Mouse (Mus musculus) brain, adult 2 months (tissue): ENCODE data around the gene Helz.

Source experiments
- DNase-seq: peaks from one replicate; pipeline ENCODE4 v3.0.0; 2011; ENCODE audit warnings: low read depth, low spot score

Helz gene

GRCm38 (mm10) chr11:107674006-107674405 is 126.3 kb downstream of the Helz start:
- no peak for DNase-seq

GRCm38 (mm10) chr11:107674601-107675000 is 126.9 kb downstream of the Helz start:
- no peak for DNase-seq

DNA sequence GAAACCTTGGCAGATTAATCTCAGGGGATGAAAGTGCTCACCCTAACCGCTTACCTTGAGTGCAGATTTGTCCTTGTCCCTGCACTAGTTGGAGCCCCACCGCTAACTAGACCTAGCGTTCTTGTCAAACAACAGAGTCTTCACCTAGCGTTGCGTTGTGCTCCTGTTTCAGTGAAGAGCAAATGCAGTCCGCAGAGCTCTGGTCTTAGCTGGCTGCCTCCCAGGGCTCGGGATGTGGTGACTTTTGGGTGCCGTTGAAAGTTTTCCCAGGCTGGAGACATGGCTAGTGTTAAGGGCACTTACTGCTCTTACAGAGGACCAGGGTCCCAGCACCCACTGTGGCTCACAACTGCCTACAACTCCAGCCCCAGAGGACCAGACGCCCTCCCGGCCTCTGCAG is 127.5 kb downstream of the Helz start:
- no peak for DNase-seq

DNA sequence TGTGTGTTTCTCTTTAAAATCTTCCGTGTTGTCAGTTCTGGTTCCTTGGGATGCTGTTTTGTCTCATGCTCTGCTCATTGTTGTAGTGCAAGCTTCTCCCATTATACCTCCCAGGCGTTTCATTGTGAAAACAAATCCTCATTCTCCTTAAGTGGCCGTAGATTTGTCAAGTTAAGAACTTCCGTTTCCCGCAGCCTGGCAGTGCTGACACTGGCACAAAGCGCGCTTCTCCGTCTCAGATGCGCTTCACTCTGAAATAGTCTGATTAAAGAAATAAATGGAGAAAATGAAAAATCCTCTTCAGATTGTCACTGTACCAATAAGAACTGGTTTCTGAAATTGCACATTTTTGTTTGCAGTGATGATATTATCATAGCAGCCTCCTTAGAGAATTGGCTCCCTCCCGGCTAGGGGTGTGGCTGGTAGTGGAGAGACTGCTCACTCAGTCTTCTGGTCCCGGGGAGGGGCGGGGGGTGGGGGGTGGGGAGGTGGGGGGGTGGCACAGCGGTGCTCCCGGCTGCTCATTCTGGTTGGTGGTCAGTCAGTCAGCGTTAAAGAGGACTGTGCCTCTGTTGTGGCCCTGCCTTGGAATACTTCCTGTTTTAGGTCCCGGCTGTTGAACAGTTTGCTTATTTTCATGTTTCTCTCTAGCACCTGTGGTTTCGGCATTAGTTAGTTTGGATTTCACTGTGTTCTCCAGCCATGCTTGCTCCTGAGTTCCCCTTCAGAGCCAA is 128.6 kb downstream of the Helz start:
- peak; percentile 39 for DNase-seq

DNA sequence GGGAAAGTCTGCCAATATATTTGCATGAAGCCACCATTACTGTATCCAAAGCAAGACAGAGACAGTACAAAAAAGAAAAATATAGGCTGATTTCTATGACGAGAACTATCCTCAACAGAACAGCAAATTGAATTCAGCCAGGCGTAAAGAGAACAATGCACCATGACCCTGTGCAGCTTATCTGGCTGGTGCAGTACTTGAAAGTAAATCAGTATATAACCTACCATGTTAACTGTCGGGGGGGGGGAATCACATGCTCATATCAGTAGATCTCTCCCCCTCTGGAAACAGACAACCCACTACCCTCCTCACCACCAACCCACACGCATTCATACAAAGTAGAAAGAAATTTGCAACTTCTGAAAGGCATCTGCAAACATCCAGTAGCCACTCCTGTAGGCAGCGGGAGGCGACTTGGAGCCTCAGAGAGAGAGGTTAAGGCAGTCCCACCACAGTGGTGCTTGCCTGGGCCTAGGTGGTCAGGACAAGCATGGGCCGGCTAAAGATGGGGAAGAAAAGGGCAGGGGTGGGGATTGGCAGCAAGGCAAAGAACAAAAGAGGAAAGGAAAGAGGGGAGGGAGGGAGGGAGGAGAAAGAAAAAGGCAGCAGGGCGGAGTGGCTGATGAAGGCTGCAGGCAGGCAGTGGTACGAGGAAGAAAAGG is 135.1 kb downstream of the Helz start:
- no peak for DNase-seq

GRCm38 (mm10) chr11:107683544-107684465 is 136.1 kb downstream of the Helz start:
- DNase-seq, result no peak

- DNase-seq, result no peak
These were observed 138.6 kb downstream of the Helz start for GRCm38 (mm10) chr11:107686290-107686689.

DNA sequence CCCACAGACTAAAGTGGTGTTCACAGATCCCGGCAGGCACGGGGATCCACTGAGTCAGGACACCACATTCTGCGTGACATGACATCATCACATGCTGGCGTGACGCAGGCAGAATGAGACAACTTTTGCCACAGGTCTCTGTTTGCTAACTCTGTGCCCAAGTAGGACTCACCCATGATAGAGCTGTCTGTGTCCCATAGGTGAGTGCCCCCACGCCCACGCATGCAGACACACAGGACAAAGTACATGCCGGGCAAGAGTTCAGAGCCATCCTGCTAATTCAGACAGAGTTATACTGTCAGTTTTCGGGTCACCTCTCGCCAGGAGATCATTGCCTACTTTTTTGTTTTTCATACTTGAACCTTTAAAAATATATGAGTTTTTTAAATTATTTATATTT is 140.8 kb downstream of the Helz start:
- DNase-seq, result no peak

GRCm38 (mm10) chr11:107691569-107691968 is 143.8 kb downstream of the Helz start:
- no peak for DNase-seq

- no peak for DNase-seq
These were observed 145.6 kb downstream of the Helz start for GRCm38 (mm10) chr11:107693338-107693737.

GRCm38 (mm10) chr11:107699967-107700366 is 152.2 kb downstream of the Helz start:
- DNase-seq, result no peak

GRCm38 (mm10) chr11:107703272-107704134 is 155.8 kb downstream of the Helz start:
- DNase-seq, result peak; percentile 25

GRCm38 (mm10) chr11:107705060-107705459 is 157.3 kb downstream of the Helz start:
- peak; percentile 23 for DNase-seq

DNA sequence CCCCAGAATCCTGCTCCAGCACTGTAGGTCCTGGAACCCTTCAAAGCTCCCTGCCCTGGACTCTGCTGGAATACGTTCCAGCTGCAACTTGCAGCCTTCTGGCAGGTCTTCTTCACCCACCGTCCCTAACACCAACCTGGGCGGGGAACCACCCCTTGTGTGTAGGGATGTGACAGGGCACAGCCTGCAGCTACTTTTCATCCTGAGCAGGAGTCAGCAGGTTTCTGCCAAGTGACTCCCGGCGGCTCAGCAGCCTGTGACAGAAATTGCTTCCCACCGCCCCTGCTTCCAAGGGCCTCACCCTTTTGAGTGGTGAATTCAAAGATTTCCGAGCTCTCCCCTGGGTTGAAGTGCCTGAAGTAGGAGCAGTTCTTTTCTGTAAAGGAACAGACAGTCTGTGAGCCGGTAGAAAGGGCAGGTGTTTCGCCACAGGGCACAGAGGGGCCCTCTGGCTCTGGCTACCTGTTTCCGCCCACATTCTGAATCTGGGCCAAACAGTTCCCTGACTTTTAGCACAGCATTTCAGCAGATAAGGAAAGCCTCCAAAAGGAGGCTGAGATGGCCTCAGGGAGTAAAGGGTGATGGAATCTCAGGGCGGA is 157.8 kb downstream of the Helz start:
- peak; percentile 62 for DNase-seq

- DNase-seq, result peak; percentile 37
These were observed 160.3 kb downstream of the Helz start for GRCm38 (mm10) chr11:107707897-107708610.

- DNase-seq, result peak; percentile 76
These were observed 162.6 kb downstream of the Helz start for GRCm38 (mm10) chr11:107710379-107710778.

GRCm38 (mm10) chr11:107714368-107714767 is 166.6 kb downstream of the Helz start:
- no peak for DNase-seq

GRCm38 (mm10) chr11:107716332-107716938 is 168.7 kb downstream of the Helz start, which contains the start of gene Cacng1:
Gene Cacng1, minus strand, starts transcription at chr11:107716522.
- no peak for DNase-seq

- no peak for DNase-seq
These were observed 172.7 kb downstream of the Helz start for GRCm38 (mm10) chr11:107720264-107721021.
